Mouse (Mus musculus): ENCODE data around the gene Nt5m. TPM values are rescaled to one million over a fixed set of nuclear protein-coding genes. Genes with fewer than 3 reads are reported as not detected.
A peak's percentile ranks its signal among the peaks of the same experiment; 100 is the strongest.

Gene Nt5m
- total and polyA plus RNA-seq, 3 experiments: 26.6 to 29.1 TPM; not detected in 1

- DNase-seq (ENCODE audit: low read depth, low spot score): no peak
- Histone ChIP-seq H3K9me3 (replicated peaks; ENCODE audit: insufficient read depth, low read length) (no peaks in the 10 kb centered on the region), H3K36me3 (ENCODE audit: control insufficient read depth in 1 of 2, insufficient read depth in 2 of 2, low read length in 2 of 2) (no peaks in the 10 kb centered on the region), H3K4me3 (ENCODE audit: control insufficient read depth in 1 of 2, insufficient read depth in 1 of 2, low read depth in 2 of 2, low read length in 2 of 2) (no peak overlapping the region), H3K79me2 (ENCODE audit: control insufficient read depth, insufficient read depth, low read length, poor library complexity) (no peaks in the 10 kb centered on the region), H3K4me1 (ENCODE audit: control insufficient read depth in 1 of 2, insufficient read depth in 2 of 2, low read length in 2 of 2) (no peaks in the 10 kb centered on the region), H3K9ac (ENCODE audit: control insufficient read depth, low read depth, low read length, poor library complexity, severe bottlenecking) (no peak overlapping the region), H3K27me3 (ENCODE audit: control insufficient read depth in 1 of 2, insufficient read depth in 2 of 2, low read length in 2 of 2) (peaks cover 2 to 3% of the 10 kb centered on the region in 2 experiments; a peak in 1 of 4 replicates), H3K27ac (ENCODE audit: control insufficient read depth, low read depth, low read length) (no peak overlapping the region)
- no peak for TF ChIP-seq BHLHE40 (IDR thresholded peaks at IDR 0.05; ENCODE audit: borderline replicate concordance, low read depth, low read length)
- TF ChIP-seq E2F4 (IDR thresholded peaks at IDR 0.05; ENCODE audit: borderline replicate concordance, low read depth, low read length): no peak
- TF ChIP-seq TAL1 (IDR thresholded peaks at IDR 0.05; ENCODE audit: low read length): no peak
- TF ChIP-seq HCFC1 (IDR thresholded peaks at IDR 0.05; ENCODE audit: low read depth, low read length): no peak
- TF ChIP-seq MXI1 (IDR thresholded peaks at IDR 0.05; ENCODE audit: low read depth, low read length): no peak
- no peak for TF ChIP-seq JUND (IDR thresholded peaks at IDR 0.05; ENCODE audit: low read depth, low read length)
- TF ChIP-seq SIN3A (IDR thresholded peaks at IDR 0.05; ENCODE audit: low read length): no peak
- no peak for TF ChIP-seq TBP (IDR thresholded peaks at IDR 0.05; ENCODE audit: low read depth, low read length)
- no peak for TF ChIP-seq NELFE (IDR thresholded peaks at IDR 0.05; ENCODE audit: low read depth, low read length)
- TF ChIP-seq KAT2A (conservative IDR thresholded peaks at IDR 0.05; ENCODE audit: low read depth, low read length): no peak
- no peak for TF ChIP-seq RAD21 (IDR thresholded peaks at IDR 0.05; ENCODE audit: low read depth, low read length)
- no peak for TF ChIP-seq SMC3 (IDR thresholded peaks at IDR 0.05; ENCODE audit: low read depth, low read length)
- TF ChIP-seq MAX (IDR thresholded peaks at IDR 0.05; ENCODE audit: low read length): no peak
- no peak for TF ChIP-seq EP300 (IDR thresholded peaks at IDR 0.05; ENCODE audit: low read depth in 1 of 2, low read length in 2 of 2)
- TF ChIP-seq POLR2AphosphoS5 (IDR thresholded peaks at IDR 0.05; ENCODE audit: borderline replicate concordance, low read depth, low read length): no peak
- no peak for TF ChIP-seq ETS1 (IDR thresholded peaks at IDR 0.05; ENCODE audit: low read depth, low read length)
Observed at GRCm38 (mm10) chr11:59908446-59908845, 69.2 kb downstream of the Nt5m start.

- no peak for DNase-seq (ENCODE audit: low read depth, low spot score)
- TF ChIP-seq USF2 (IDR thresholded peaks at IDR 0.05; ENCODE audit: borderline replicate concordance in 1 of 2, insufficient read depth in 1 of 2, low read depth in 1 of 2, low read length in 2 of 2) (no peak), MEF2A (IDR thresholded peaks at IDR 0.05; ENCODE audit: extremely low read depth, insufficient replicate concordance, low read depth, low read length, poor library complexity, severe bottlenecking) (no peak), TCF12 (IDR thresholded peaks at IDR 0.05; ENCODE audit: low read depth, low read length) (peak; percentile 50), GATA1 (IDR thresholded peaks at IDR 0.05; ENCODE audit: low read depth, low read length) (peak; percentile 61), EP300 (IDR thresholded peaks at IDR 0.05; ENCODE audit: low read depth in 1 of 2, low read length in 2 of 2) (peak in 1 of 2 experiments; percentile 49; a peak in 1 of 4 replicates)
- Histone ChIP-seq H3K4me1 (ENCODE audit: control insufficient read depth in 1 of 2, insufficient read depth in 2 of 2, low read length in 2 of 2) (no peaks in the 10 kb centered on the region), H3K4me3 (ENCODE audit: control insufficient read depth in 1 of 2, insufficient read depth in 1 of 2, low read depth in 2 of 2, low read length in 2 of 2) (no peak overlapping the region), H3K36me3 (ENCODE audit: control insufficient read depth in 1 of 2, insufficient read depth in 2 of 2, low read length in 2 of 2) (no peaks in the 10 kb centered on the region), H3K9me3 (replicated peaks; ENCODE audit: insufficient read depth, low read length) (no peaks in the 10 kb centered on the region), H3K79me2 (ENCODE audit: control insufficient read depth, insufficient read depth, low read length, poor library complexity) (no peaks in the 10 kb centered on the region), H3K9ac (ENCODE audit: control insufficient read depth, low read depth, low read length, poor library complexity, severe bottlenecking) (no peak overlapping the region), H3K27ac (ENCODE audit: control insufficient read depth, low read depth, low read length) (no peak overlapping the region), H3K27me3 (ENCODE audit: control insufficient read depth in 1 of 2, insufficient read depth in 2 of 2, low read length in 2 of 2) (peaks cover 2 to 3% of the 10 kb centered on the region in 2 experiments; a peak in 1 of 4 replicates)
Observed at GRCm38 (mm10) chr11:59910586-59910985, 71.3 kb downstream of the Nt5m start.

All from MEL (cell line).